Mouse (Mus musculus) midbrain, postnatal 0 days (tissue): ENCODE data around the gene Krtap9-3. TPM values are rescaled to one million over a fixed set of nuclear protein-coding genes. Genes with fewer than 3 reads are reported as not detected.

ENCODE experiments used
- ATAC-seq: fragments of 200-750 bp; cut with Nextera tagmentation; 2 replicates; pipeline ENCODE4 v1.8.0; 2017; ENCODE audit warnings: moderate number of reproducible peaks, mild to moderate bottlenecking, moderate TSS enrichment, moderate library complexity; ENCODE audit not compliant: low FRiP score
- DNase-seq: peaks from one replicate; pipeline ENCODE4 v3.0.0-alpha.2; 2015; ENCODE audit warnings: low spot score
- H3K27ac ChIP-seq: fragments of 300-500 bp; sonication (generic); 2 replicates; pipeline ENCODE4 v1.5.1; 2014; ENCODE audit warnings: low read depth, mild to moderate bottlenecking, low read length, mixed read lengths
- H3K27me3 ChIP-seq: fragments of 300-500 bp; sonication (generic); 2 replicates; pipeline ENCODE4 v1.6.1; 2014; ENCODE audit warnings: low read length, control low read depth, mixed read lengths; ENCODE audit not compliant: insufficient read depth
- H3K36me3 ChIP-seq: fragments of 300-500 bp; sonication (generic); 2 replicates; pipeline ENCODE4 v1.6.1; 2014; ENCODE audit warnings: low read length, control low read depth, mixed read lengths; ENCODE audit not compliant: insufficient read depth
- H3K4me1 ChIP-seq: fragments of 300-500 bp; sonication (generic); 2 replicates; pipeline ENCODE4 v1.6.1; 2014; ENCODE audit warnings: mild to moderate bottlenecking, control low read depth, antibody characterized with exemption, low read length, mixed read lengths; ENCODE audit not compliant: insufficient read depth
- H3K4me2 ChIP-seq: fragments of 300-500 bp; sonication (generic); 2 replicates; pipeline ENCODE4 v1.6.1; 2014; ENCODE audit warnings: low read depth, mild to moderate bottlenecking, low read length, mixed read lengths; ENCODE audit not compliant: poor library complexity, severe bottlenecking
- H3K4me3 ChIP-seq: fragments of 300-500 bp; sonication (generic); 2 replicates; pipeline ENCODE4 v1.5.1; 2014; ENCODE audit warnings: low read depth, mild to moderate bottlenecking, low read length, moderate library complexity
- H3K9ac ChIP-seq: fragments of 300-500 bp; sonication (generic); replicated peaks from 2 replicates; pipeline ENCODE4 v1.6.1; 2014; ENCODE audit warnings: mild to moderate bottlenecking, low read length, moderate library complexity, mixed read lengths; ENCODE audit not compliant: poor library complexity, severe bottlenecking
- H3K9me3 ChIP-seq: fragments of 300-500 bp; sonication (generic); 2 replicates; pipeline ENCODE4 v1.6.1; 2016; ENCODE audit warnings: low read length, control low read depth
- CTCF ChIP-seq: IDR thresholded peaks from 2 replicates; pipeline ENCODE4 v1.5.1; 2016; ENCODE audit warnings: antibody characterized with exemption, mild to moderate bottlenecking
- WGBS: fragments of 180-500 bp; shearing (Covaris S2); extraction: QIAGEN DNeasy Blood & Tissue Kit; methylation state at CpG from one replicate; pipeline ENCODE4 v1.1.7; 2014; 5-methylcytosine and 5-hydroxymethylcytosine counted together
- polyA plus RNA-seq: library from polyadenylated mRNA; unstranded; fragments of >200 nt; fragmentation: Nextera tagmentation; extraction: Ambion mirVana; gene quantifications from 2 replicates; pipeline ENCODE4 v1.2.1, GENCODE M21; 2015
- total RNA-seq: library from RNA; depleted of rRNA; stranded (reverse); fragments of >200 nt; gene quantifications from 2 replicates; pipeline ENCODE4 v1.2.3, GENCODE M21; 2014

Gene Krtap9-3
- total and polyA plus RNA-seq, 2 experiments from 2014 or later: not detected

- 95% methylated on average over 5 of the region's 5 CpGs for WGBS
- ATAC-seq: no peak
- no peaks in the 10 kb centered on the region for H3K36me3 ChIP-seq
These were observed 16.9 kb downstream of the Krtap9-3 start for GRCm38 (mm10) chr11:99581051-99581450.

GRCm38 (mm10) chr11:99580636-99581035, 17.3 kb downstream of the Krtap9-3 start, which contains the start of gene Krtap1-5:
Krtap1-5 (minus strand) TSS chr11:99581016.
- no peaks in the 10 kb centered on the region for H3K27me3 ChIP-seq
- H3K36me3 ChIP-seq: no peaks in the 10 kb centered on the region
- DNase-seq (no peak), ATAC-seq (no peak)
- no peaks in the 10 kb centered on the region for H3K9me3 ChIP-seq
- WGBS: 82% methylated on average over 6 of the region's 6 CpGs
- no peaks in the 10 kb centered on the region for H3K4me1 ChIP-seq
- TF ChIP-seq CTCF: no peak
- H3K9ac ChIP-seq: no peak within 1 kb of the TSS
- no peak within 1 kb of the TSS for H3K4me2 ChIP-seq
- no peak within 1 kb of the TSS for H3K4me3 ChIP-seq
- no peak within 1 kb of the TSS for H3K27ac ChIP-seq

More at GRCm38 (mm10) chr11:99581051-99581450, 16.9 kb downstream of the Krtap9-3 start:
- no peak overlapping the region for H3K4me3 ChIP-seq
- no peak overlapping the region for H3K27ac ChIP-seq
- H3K4me1 ChIP-seq: no peaks in the 10 kb centered on the region
- no peaks in the 10 kb centered on the region for H3K9me3 ChIP-seq
- TF ChIP-seq CTCF: no peak
- no peaks in the 10 kb centered on the region for H3K27me3 ChIP-seq
- no peak overlapping the region for H3K4me2 ChIP-seq
- no peak overlapping the region for H3K9ac ChIP-seq
- no peak for DNase-seq

GRCm38 (mm10) chr11:99574106-99574505, 23.8 kb downstream of the Krtap9-3 start:
- 5% methylated on average over 7 of the region's 7 CpGs for WGBS
- Histone ChIP-seq H3K4me1 (no peaks in the 10 kb centered on the region), H3K9ac (no peak overlapping the region), H3K27ac (no peak overlapping the region), H3K4me3 (no peak overlapping the region), H3K4me2 (peak overlapping the region; percentile 25; the same call in 1 of the 2 replicates), H3K27me3 (no peaks in the 10 kb centered on the region), H3K9me3 (no peaks in the 10 kb centered on the region), H3K36me3 (no peaks in the 10 kb centered on the region)
- no peak for ATAC-seq
- peak; percentile 86 for TF ChIP-seq CTCF
- DNase-seq: peak; percentile 78

GRCm38 (mm10) chr11:99573164-99573563, 24.7 kb downstream of the Krtap9-3 start:
- no peak for DNase-seq
- WGBS: 15% methylated on average over 4 of the region's 4 CpGs

GRCm38 (mm10) chr11:99566530-99566929, 31.4 kb downstream of the Krtap9-3 start, which contains the start of gene Krtap3-1:
Krtap3-1 (minus strand) TSS chr11:99566630.
- TF ChIP-seq CTCF: no peak
- no peak for DNase-seq

More at GRCm38 (mm10) chr11:99573164-99573563, 24.7 kb downstream of the Krtap9-3 start:
- no peaks in the 10 kb centered on the region for H3K36me3 ChIP-seq
- no peaks in the 10 kb centered on the region for H3K4me1 ChIP-seq
- H3K4me3 ChIP-seq: no peak overlapping the region
- TF ChIP-seq CTCF: no peak
- H3K9ac ChIP-seq: no peak overlapping the region
- no peaks in the 10 kb centered on the region for H3K27me3 ChIP-seq
- H3K9me3 ChIP-seq: no peaks in the 10 kb centered on the region
- no peak overlapping the region for H3K27ac ChIP-seq
- ATAC-seq: no peak
- no peak overlapping the region for H3K4me2 ChIP-seq

GRCm38 (mm10) chr11:99562580-99562979, 35.3 kb downstream of the Krtap9-3 start:
- H3K4me1 ChIP-seq: no peaks in the 10 kb centered on the region
- no peaks in the 10 kb centered on the region for H3K36me3 ChIP-seq
- no peak for TF ChIP-seq CTCF
- H3K9ac ChIP-seq: no peak overlapping the region
- H3K27me3 ChIP-seq: no peaks in the 10 kb centered on the region
- 84% methylated on average over 6 of the region's 6 CpGs for WGBS
- no peaks in the 10 kb centered on the region for H3K9me3 ChIP-seq
- no peak overlapping the region for H3K4me3 ChIP-seq
- DNase-seq (no peak), ATAC-seq (no peak)
- H3K4me2 ChIP-seq: no peak overlapping the region
- no peak overlapping the region for H3K27ac ChIP-seq

More at GRCm38 (mm10) chr11:99566530-99566929, 31.4 kb downstream of the Krtap9-3 start, which contains the start of gene Krtap3-1:
- H3K4me3 ChIP-seq: no peak within 1 kb of the TSS
- H3K4me2 ChIP-seq: no peak within 1 kb of the TSS
- H3K9ac ChIP-seq: no peak within 1 kb of the TSS
- 97% methylated on average over 7 of the region's 7 CpGs for WGBS
- no peak for ATAC-seq
- H3K36me3 ChIP-seq: no peaks in the 10 kb centered on the region
- no peak within 1 kb of the TSS for H3K27ac ChIP-seq
- H3K4me1 ChIP-seq: no peaks in the 10 kb centered on the region
- no peaks in the 10 kb centered on the region for H3K9me3 ChIP-seq
- no peaks in the 10 kb centered on the region for H3K27me3 ChIP-seq
